Mouse (Mus musculus) telencephalon, adult 2 months (tissue): ENCODE results near the gene Zfp951.
A peak's percentile ranks its signal among the peaks of the same experiment; 100 is the strongest.
"Not testable (repeated sequence)": the region's sequence is repeated elsewhere in the genome, so short reads cannot be mapped to it uniquely, and the experiment has no call there.

Source experiments
- DNase-seq: peaks from one replicate; pipeline ENCODE4 v3.0.0-alpha.2; 2011; ENCODE audit warnings: low read depth, low spot score

Zfp951 gene

DNA sequence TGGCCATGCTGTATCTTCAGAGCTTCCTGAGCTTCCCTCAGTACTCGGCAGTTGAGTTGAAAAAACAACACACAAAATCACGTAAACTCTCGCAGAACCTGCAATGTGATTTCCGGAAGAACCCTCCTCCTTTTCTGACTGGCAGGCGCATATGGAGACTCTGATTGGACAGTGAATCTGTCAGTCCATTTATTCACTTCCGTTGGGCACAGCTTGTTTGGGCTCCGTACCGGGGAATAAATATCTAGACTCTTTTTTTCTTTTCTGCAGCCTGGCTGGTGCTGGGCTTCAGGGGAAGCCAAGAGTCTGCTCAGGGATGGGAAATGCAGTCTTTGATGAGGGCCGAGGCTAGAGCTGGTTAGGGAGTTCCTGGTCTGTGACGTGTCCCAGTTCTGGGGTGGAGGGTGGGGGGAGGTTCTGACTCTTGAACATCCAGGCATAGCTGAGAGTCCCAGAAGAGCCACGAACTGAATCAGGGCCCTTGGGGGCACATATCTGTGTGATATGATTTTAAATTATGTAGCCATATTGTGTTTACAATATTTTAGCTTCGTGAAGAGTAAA lies at the start of gene Zfp951:
Gene Zfp951, minus strand, starts transcription at position 109 of the 564 bp plus-strand sequence.
- peak; percentile 22 for DNase-seq

DNA sequence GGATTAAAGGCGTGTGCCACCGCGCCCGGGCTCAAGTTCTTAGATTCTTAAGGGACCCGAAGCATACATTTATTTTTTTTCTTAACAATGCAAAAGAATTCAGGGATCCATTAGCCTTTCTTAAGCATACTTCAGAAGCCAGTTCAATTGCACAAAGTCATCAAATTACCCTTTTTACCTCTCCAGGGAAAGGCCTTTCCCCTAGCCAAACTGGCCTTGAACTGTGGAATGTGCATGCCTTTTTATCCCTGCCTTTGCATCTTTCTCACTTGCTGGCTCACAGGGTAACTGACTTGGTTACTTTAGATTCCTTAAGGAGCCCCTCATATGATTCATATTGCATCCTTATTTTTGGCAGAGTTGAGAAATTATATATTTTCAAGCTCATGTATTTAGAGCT lies 46.7 kb upstream of the Zfp951 start:
- not testable (repeated sequence) for DNase-seq

DNA sequence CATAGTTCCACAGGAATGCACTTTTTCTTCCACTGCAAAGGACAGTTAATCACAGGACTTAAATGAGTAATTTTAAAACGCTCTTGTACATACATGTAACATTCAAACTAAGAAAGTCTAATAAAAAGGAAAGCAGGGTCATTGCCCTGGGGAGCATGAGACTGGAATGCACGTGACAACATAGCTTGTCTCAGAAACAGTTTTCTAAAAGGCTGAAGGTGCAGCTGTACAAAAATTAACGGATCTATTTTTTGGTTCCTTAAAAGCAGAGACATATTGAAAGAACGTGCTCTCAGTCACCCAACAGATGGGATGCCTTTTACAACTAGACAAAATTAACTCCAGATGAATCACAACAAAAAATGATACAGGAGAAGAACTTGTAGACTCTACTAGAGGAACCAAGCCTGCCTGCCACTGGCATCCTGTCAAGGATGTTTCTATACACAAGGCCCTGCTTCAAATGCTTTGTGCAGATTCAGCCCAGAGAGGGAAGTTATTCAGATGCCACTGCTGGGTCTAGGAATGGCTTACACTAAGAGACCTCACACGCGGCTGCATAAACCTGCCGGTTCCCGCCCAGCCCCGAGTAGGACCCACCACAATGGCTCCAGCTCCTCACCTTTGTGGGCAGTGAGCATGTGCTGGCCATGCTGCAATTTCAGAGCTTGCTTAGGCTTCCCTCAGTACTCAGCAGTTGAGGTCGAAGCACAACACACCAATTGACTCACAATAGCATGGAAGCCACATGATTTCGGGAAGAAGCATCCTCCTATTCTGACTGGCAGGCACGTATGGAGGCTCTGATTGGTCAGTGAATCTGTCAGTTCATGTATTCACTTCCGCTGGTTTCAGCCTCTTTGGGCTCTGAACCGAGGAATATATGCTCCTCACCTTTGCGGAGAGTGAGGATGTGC lies 567 bp downstream of the Zfp951 start:
- DNase-seq = peak; percentile 3

GRCm38 (mm10) chr5:104854546-104854945 lies 5.3 kb downstream of the Zfp951 start:
- DNase-seq = not testable (repeated sequence)

DNA sequence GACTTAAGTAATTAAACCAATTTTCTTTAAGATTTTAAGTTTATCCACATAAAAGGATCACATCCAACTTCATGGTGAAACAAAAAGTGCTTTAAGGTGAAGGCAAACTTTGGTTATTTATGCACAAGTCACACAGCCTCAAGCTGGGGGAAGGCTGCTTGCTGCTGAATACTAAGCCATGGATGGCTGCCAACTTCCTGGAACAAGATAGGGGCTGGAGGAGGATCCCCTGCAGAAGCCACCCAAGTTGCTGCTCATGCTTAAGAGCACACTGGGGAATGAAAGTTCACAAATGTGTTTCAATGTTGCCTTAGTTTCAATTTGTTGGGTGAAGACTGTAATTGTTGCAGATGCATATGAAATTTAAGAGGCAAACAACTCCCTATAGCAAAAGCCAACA lies 26.5 kb downstream of the Zfp951 start:
- DNase-seq = no peak

- no peak for DNase-seq
Measured at GRCm38 (mm10) chr5:104829611-104830010, 30.3 kb downstream of the Zfp951 start.

GRCm38 (mm10) chr5:104770138-104770537 lies 89.7 kb downstream of the Zfp951 start:
- DNase-seq = not testable (repeated sequence)
